Comparison of ENCODE assay signal across 9 mouse cellular contexts in the genomic region with DNA sequence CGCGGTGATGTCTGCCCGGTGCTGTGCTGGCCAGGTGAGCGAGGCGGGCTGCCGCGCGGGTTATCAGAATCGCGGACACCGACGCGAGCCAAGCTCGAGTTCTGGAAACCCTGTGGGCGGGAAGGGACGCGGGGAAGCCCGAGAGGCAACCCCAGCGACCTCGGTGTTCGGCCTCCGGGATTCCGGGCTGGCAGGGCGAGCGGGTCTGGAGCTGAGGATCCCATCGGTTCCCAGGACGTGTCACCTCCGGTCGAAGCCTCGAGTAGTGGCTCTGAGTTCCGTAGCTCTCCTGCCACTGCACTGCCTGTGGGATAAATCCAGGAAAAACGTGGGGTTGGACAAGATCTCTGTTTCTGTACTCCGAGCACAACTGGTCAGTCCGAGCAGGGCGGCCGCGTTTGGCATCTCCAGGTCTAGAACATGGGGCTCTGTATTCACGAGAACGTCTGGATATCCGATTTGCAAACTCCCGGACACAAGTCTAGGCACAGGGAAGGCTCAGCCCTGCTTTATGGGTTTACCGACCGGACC. TPM values are rescaled to one million over a fixed set of nuclear protein-coding genes. Genes with fewer than 3 reads are reported as not detected.
DNase-seq lines count a peak whose midpoint lies in the region; ATAC-seq and TF ChIP-seq lines count a peak whose summit lies in the region.
"Had no signal": no experiment of that assay in that cellular context is flagged by ENCODE, and none has a peak within 500 bp of the region (broad histone marks: within the 10 kb centered on the region; RNA-seq: fewer than 3 reads in every experiment).

No protein-coding gene starts in this region.

- no peaks in the 10 kb centered on the region for H3K9me3 ChIP-seq in heart, embryonic 11.5 days (replicated peaks; ENCODE audit: control insufficient read depth, low read length)
- 0 out of 2 replicates have a peak, but pooled peaks cover 2% of the 10 kb centered on the region for H3K9me3 ChIP-seq in embryonic facial prominence, embryonic 10.5 days
- no peaks in the 10 kb centered on the region for H3K9me3 ChIP-seq in hindbrain, postnatal 0 days (ENCODE audit: low read length)
- H3K9me3 ChIP-seq in midbrain, embryonic 12.5 days: no peaks in the 10 kb centered on the region

- H3K36me3 ChIP-seq in heart, embryonic 11.5 days (ENCODE audit: control insufficient read depth, insufficient read depth, low read length): no peaks in the 10 kb centered on the region
- H3K36me3 ChIP-seq in C2C12 (ENCODE audit: control insufficient read depth, insufficient read depth): no peaks in the 10 kb centered on the region
- no peaks in the 10 kb centered on the region; the same call in 1 of the 2 replicates for H3K36me3 ChIP-seq in embryonic facial prominence, embryonic 10.5 days (replicated peaks)
- H3K36me3 ChIP-seq in hindbrain, postnatal 0 days (ENCODE audit: insufficient read depth, low read length): no peaks in the 10 kb centered on the region
- H3K36me3 ChIP-seq in midbrain, embryonic 12.5 days: no peaks in the 10 kb centered on the region

- peak; percentile 64 for ATAC-seq in heart, embryonic 11.5 days (replicated peaks; ENCODE audit: insufficient number of reproducible peaks, low FRiP score, low TSS enrichment)
- ATAC-seq in hindbrain, postnatal 0 days: peak; percentile 65
- ATAC-seq in midbrain, embryonic 12.5 days (ENCODE audit: low FRiP score, low read depth): peak; percentile 60

- peak overlapping the region; percentile 88 for H3K4me2 ChIP-seq in heart, embryonic 11.5 days
- peak overlapping the region; percentile 61 for H3K4me2 ChIP-seq in hindbrain, postnatal 0 days (ENCODE audit: low read depth, low read length)
- H3K4me2 ChIP-seq in midbrain, embryonic 12.5 days (replicated peaks): peak overlapping the region; percentile 88

- peak overlapping the region; percentile 83 for H3K4me3 ChIP-seq in heart, embryonic 11.5 days (ENCODE audit: low read depth, low read length)
- peak overlapping the region; percentile 41 for H3K4me3 ChIP-seq in C2C12 (ENCODE audit: insufficient read depth, poor library complexity, severe bottlenecking)
- H3K4me3 ChIP-seq in embryonic facial prominence, embryonic 10.5 days: peak overlapping the region; percentile 78
- H3K4me3 ChIP-seq in hindbrain, postnatal 0 days (ENCODE audit: low read length): peak overlapping the region; percentile 83
- peak overlapping the region; percentile 78 for H3K4me3 ChIP-seq in midbrain, embryonic 12.5 days

- WGBS in heart, embryonic 11.5 days (ENCODE audit: insufficient replicate concordance): under 1% methylated on average over 43 of the region's 43 CpGs
- under 1% methylated on average over 43 of the region's 43 CpGs for WGBS in embryonic facial prominence, embryonic 10.5 days
- WGBS in hindbrain, postnatal 0 days: under 1% methylated on average over 43 of the region's 43 CpGs
- under 1% methylated on average over 42 of the region's 43 CpGs for WGBS in midbrain, embryonic 12.5 days

- no peak for DNase-seq in heart, adult 8-10 months (ENCODE audit: low spot score)
- no peak for DNase-seq in embryonic facial prominence, embryonic 10.5 days (ENCODE audit: low spot score)
- peak; percentile 60 for DNase-seq in hindbrain, postnatal 0 days (ENCODE audit: low spot score)
- DNase-seq in left cerebral cortex, postnatal 14 days (ENCODE audit: low spot score in 2 of 2): no peak
- no peak for DNase-seq in thymus, postnatal 36 days

- H3K9ac ChIP-seq in heart, embryonic 11.5 days (ENCODE audit: low read depth, low read length): peak overlapping the region; percentile 85
- peak overlapping the region; percentile 77 for H3K9ac ChIP-seq in hindbrain, postnatal 0 days (replicated peaks; ENCODE audit: low read length)
- peak overlapping the region; percentile 73 for H3K9ac ChIP-seq in midbrain, embryonic 12.5 days (replicated peaks)

- no peaks in the 10 kb centered on the region for H3K27me3 ChIP-seq in heart, embryonic 11.5 days (ENCODE audit: control insufficient read depth, insufficient read depth, low read length)
- no peaks in the 10 kb centered on the region for H3K27me3 ChIP-seq in C2C12 (ENCODE audit: control insufficient read depth, insufficient read depth, insufficient read length)
- peaks cover 13% of the 10 kb centered on the region for H3K27me3 ChIP-seq in embryonic facial prominence, embryonic 10.5 days (replicated peaks; ENCODE audit: low read depth, poor library complexity, severe bottlenecking)
- no peaks in the 10 kb centered on the region for H3K27me3 ChIP-seq in hindbrain, postnatal 0 days (ENCODE audit: insufficient read depth, low read length)
- H3K27me3 ChIP-seq in midbrain, embryonic 12.5 days: peaks cover 7% of the 10 kb centered on the region; the same call in 1 of the 2 replicates

- peak overlapping the region; percentile 78 for H3K27ac ChIP-seq in heart, embryonic 11.5 days (ENCODE audit: low read depth, low read length)
- peak overlapping the region; percentile 91 for H3K27ac ChIP-seq in embryonic facial prominence, embryonic 10.5 days (replicated peaks)
- peak overlapping the region; percentile 64 for H3K27ac ChIP-seq in hindbrain, postnatal 0 days
- peak overlapping the region; percentile 73 for H3K27ac ChIP-seq in midbrain, embryonic 12.5 days (replicated peaks)

- no peaks in the 10 kb centered on the region for H3K79me2 ChIP-seq in C2C12 (ENCODE audit: control insufficient read depth, insufficient read depth)

- intact Hi-C loops in left cerebral cortex, postnatal 14 days (cut with DNase I): loop anchor here (5.0 kb wide), 1 partner anchor 86 kb away; no protein-coding TSS in a partner anchor

- H3ac ChIP-seq in C2C12 (ENCODE audit: control insufficient read depth, insufficient read length, low read depth): peak overlapping the region; percentile 84

- H3K79me3 ChIP-seq in C2C12 (ENCODE audit: low read depth): no peaks in the 10 kb centered on the region

- H3K4me1 ChIP-seq in heart, embryonic 11.5 days (ENCODE audit: control insufficient read depth, insufficient read depth, low read length): peaks cover 15% of the 10 kb centered on the region
- H3K4me1 ChIP-seq in embryonic facial prominence, embryonic 10.5 days: peaks cover 25% of the 10 kb centered on the region
- H3K4me1 ChIP-seq in hindbrain, postnatal 0 days (ENCODE audit: insufficient read depth, low read length): peaks cover 9% of the 10 kb centered on the region; the same call in 1 of the 2 replicates
- H3K4me1 ChIP-seq in midbrain, embryonic 12.5 days: peaks cover 14% of the 10 kb centered on the region

- TF ChIP-seq CTCF in C2C12 (IDR thresholded peaks at IDR 0.05; ENCODE audit: control insufficient read depth, insufficient read depth, insufficient read length): no peak
- no peak for TF ChIP-seq CTCF in hindbrain, postnatal 0 days (IDR thresholded peaks at IDR 0.05; ENCODE audit: low read depth)

TF ChIP-seq in C2C12, 6 proteins besides CTCF, POLR2A, EP300 and RAD21:
- no peak for TF ChIP-seq MYOG (IDR thresholded peaks at IDR 0.05; ENCODE audit: control insufficient read depth, extremely low read depth, insufficient read length)

RNA-seq across cellular contexts. Expression of gene Serinc5, which starts 0.4 kb away (rescaled TPM):
- polyA plus RNA-seq in heart, embryonic 11.5 days (2014; fragmentation: Nextera tagmentation; extraction: Ambion mirVana): 9.9 and 13.4 TPM in 2 replicates
- total RNA-seq in heart, adult 8-10 months (2022): 10 to 100 TPM; 10.2 to 11.8 (median 11.0) TPM
- 2.8 TPM for polyA plus RNA-seq in C2C12 (2012; fragmentation: generic; extraction: Trizol)
- 11.6 TPM in 2 replicates for polyA plus RNA-seq in embryonic facial prominence, embryonic 10.5 days (2016; fragmentation: Nextera tagmentation; extraction: Ambion mirVana)
- total RNA-seq in hindbrain, postnatal 0 days (2014; rRNA removed): 42.8 and 52.5 TPM in 2 replicates
- 14.3 and 14.8 TPM in 2 replicates for polyA plus RNA-seq in hindbrain, postnatal 0 days (2015; fragmentation: Nextera tagmentation; extraction: Ambion mirVana)
- 12.5 and 12.7 TPM in 2 replicates for polyA plus RNA-seq in midbrain, embryonic 12.5 days (2016; fragmentation: Nextera tagmentation; extraction: Ambion mirVana)
- 10 to 100 TPM; 60.2 to 73.2 TPM for total RNA-seq in left cerebral cortex, postnatal 14 days (2021)

RNA-seq across cellular contexts. Expression of gene Spz1, which starts 35.3 kb away (rescaled TPM):
- not detected in 2 replicates for polyA plus RNA-seq in heart, embryonic 11.5 days (2014; fragmentation: Nextera tagmentation; extraction: Ambion mirVana)
- not detected for total RNA-seq in heart, adult 8-10 months (2022)
- polyA plus RNA-seq in C2C12 (2012; fragmentation: generic; extraction: Trizol): 0.06 TPM
- polyA plus RNA-seq in embryonic facial prominence, embryonic 10.5 days (2016; fragmentation: Nextera tagmentation; extraction: Ambion mirVana): not detected in 2 replicates
- not detected in 2 replicates for total RNA-seq in hindbrain, postnatal 0 days (2014; rRNA removed)
- not detected in 2 replicates for polyA plus RNA-seq in hindbrain, postnatal 0 days (2015; fragmentation: Nextera tagmentation; extraction: Ambion mirVana)
- polyA plus RNA-seq in midbrain, embryonic 12.5 days (2016; fragmentation: Nextera tagmentation; extraction: Ambion mirVana): not detected in 2 replicates
- total RNA-seq in left cerebral cortex, postnatal 14 days (2021): not detected
- total RNA-seq: left cerebral cortex, adult 18-20 months had no signal
